Mouse (Mus musculus): ENCODE measurements at regions not wholly inside any gene's neighbourhood (a gene's known extent, or its start where the extent isn't known, plus 50 kb on each side); places are given as distances from the start of the nearest gene placed in this dataset.

- no peaks in the 10 kb centered on the region for H3K4me1 ChIP-seq
- no peak overlapping the region for H3K27ac ChIP-seq
- H3K27me3 ChIP-seq = no peaks in the 10 kb centered on the region
- H3K4me2 ChIP-seq = no peak overlapping the region
- no peak for ATAC-seq
- no peak overlapping the region for H3K4me3 ChIP-seq
- H3K36me3 ChIP-seq (ENCODE audit: poor library complexity, severe bottlenecking) = no peaks in the 10 kb centered on the region
- 87% methylated on average over 6 of the region's 6 CpGs for WGBS
- no peaks in the 10 kb centered on the region for H3K9me3 ChIP-seq (replicated peaks)
- H3K9ac ChIP-seq = no peak overlapping the region
Observed at GRCm38 (mm10) chr4:58693018-58693417, 94.5 kb downstream of the Olfr267 start.

DNA sequence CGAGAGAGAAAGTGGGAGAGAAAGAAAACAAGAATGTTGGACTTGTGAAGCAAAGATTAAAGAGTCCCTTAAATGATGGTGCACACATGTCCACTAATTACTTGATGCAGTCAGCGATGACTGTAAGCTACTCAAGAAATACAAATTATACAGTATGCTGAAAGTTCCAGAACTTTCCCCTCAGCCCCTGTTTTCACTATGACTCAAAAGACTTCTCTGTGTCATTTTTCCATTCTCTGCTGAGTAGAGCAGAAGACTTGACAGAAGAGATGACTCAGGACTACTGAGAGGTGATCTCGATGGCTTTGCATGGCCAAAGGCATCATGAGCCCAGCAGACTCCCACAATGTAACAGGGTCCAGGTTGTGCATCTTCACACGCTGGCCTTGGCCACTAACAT lies 105.6 kb downstream of the Olfr267 start:
- WGBS = 87% methylated on average over 4 of the region's 4 CpGs
- H3K9ac ChIP-seq = no peak overlapping the region
- ATAC-seq = no peak
- H3K4me1 ChIP-seq = no peaks in the 10 kb centered on the region
- no peaks in the 10 kb centered on the region for H3K9me3 ChIP-seq (replicated peaks)
- no peak overlapping the region for H3K27ac ChIP-seq
- H3K4me3 ChIP-seq = no peak overlapping the region
- H3K4me2 ChIP-seq = no peak overlapping the region
- H3K27me3 ChIP-seq = no peaks in the 10 kb centered on the region
- H3K36me3 ChIP-seq (ENCODE audit: poor library complexity, severe bottlenecking) = no peaks in the 10 kb centered on the region

GRCm38 (mm10) chr4:58677701-58678385 lies 109.7 kb downstream of the Olfr267 start:
- Histone ChIP-seq H3K4me3 (no peak overlapping the region), H3K4me2 (no peak overlapping the region), H3K27ac (no peak overlapping the region), H3K4me1 (no peaks in the 10 kb centered on the region), H3K36me3 (ENCODE audit: poor library complexity, severe bottlenecking) (no peaks in the 10 kb centered on the region), H3K27me3 (peaks cover 11% of the 10 kb centered on the region; the same call in 1 of the 2 replicates), H3K9me3 (replicated peaks) (no peaks in the 10 kb centered on the region), H3K9ac (no peak overlapping the region)
- 32% methylated on average over 6 of the region's 6 CpGs for WGBS
- peak; percentile 65; the same call in 1 of the 2 replicates for ATAC-seq

DNA sequence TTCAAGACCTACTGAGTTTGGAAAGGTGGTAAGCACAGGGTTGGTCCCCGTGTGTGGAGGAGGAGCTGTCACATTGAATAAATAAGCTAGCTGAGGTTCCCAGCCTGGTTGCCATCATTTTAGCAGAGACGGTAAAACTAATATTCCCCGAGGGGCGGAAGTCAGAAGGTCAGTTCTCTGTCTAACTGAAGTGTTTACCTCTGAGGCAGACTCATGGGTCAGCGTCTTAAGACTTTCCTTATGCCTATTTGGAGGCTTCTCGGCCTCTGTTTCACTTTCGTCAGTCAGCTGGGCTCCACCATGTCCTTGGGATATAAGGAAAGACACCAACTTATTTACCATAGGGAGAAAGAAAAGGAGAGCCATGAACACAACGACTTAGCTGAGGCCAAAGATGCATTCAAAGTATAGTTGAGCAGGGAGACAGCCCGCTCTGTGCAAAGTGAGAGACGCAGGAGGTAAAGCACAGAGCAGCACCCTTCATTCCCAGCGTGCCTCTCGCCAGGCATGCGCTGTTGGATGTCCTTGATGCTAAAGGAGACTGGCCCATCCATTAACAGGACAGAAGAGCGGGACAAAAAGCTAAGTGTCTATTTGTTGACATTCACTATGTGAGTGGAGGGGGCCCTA lies 116.0 kb downstream of the Olfr267 start:
- Histone ChIP-seq H3K36me3 (ENCODE audit: poor library complexity, severe bottlenecking) (no peaks in the 10 kb centered on the region), H3K4me1 (peaks cover 40% of the 10 kb centered on the region), H3K9ac (peak overlapping the region; percentile 21; the same call in 1 of the 2 replicates), H3K4me3 (no peak overlapping the region), H3K9me3 (replicated peaks) (no peaks in the 10 kb centered on the region), H3K27me3 (peaks cover 23% of the 10 kb centered on the region), H3K4me2 (peak overlapping the region; percentile 43), H3K27ac (peak overlapping the region; percentile 69)
- no peak for ATAC-seq
- 26% methylated on average over 14 of the region's 14 CpGs for WGBS

DNA sequence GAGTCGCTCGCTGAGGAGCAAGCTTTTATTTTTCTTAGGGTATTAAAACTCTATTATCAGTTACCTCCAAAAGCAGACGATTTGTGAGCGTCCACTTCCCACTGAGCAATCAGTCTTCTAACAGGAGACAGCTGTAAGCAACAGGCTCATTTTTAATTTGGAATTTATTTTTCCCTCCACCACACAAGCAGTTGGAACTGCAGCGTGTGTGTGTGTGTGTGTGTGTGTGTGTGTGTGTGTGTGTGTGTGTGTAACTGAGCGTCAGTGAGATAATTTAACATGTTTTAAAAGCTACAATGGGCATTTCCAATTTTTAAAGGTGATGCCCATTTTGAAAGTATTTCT lies 116.6 kb downstream of the Olfr267 start:
- H3K4me1 ChIP-seq = peaks cover 40% of the 10 kb centered on the region
- WGBS = 1% methylated on average over 6 of the region's 6 CpGs
- ATAC-seq = peak; percentile 70
- H3K4me3 ChIP-seq = no peak overlapping the region
- H3K27ac ChIP-seq = peak overlapping the region; percentile 75
- H3K4me2 ChIP-seq = peak overlapping the region; percentile 45
- H3K9ac ChIP-seq = no peak overlapping the region
- no peaks in the 10 kb centered on the region for H3K9me3 ChIP-seq (replicated peaks)
- no peaks in the 10 kb centered on the region for H3K36me3 ChIP-seq (ENCODE audit: poor library complexity, severe bottlenecking)
- peaks cover 26% of the 10 kb centered on the region for H3K27me3 ChIP-seq

- ATAC-seq = peak; percentile 91
- peak overlapping the region; percentile 45 for H3K4me2 ChIP-seq
- WGBS = 3% methylated on average over 15 of the region's 15 CpGs
- H3K9ac ChIP-seq = no peak overlapping the region
- no peaks in the 10 kb centered on the region for H3K9me3 ChIP-seq (replicated peaks)
- H3K27me3 ChIP-seq = peaks cover 27% of the 10 kb centered on the region
- peak overlapping the region; percentile 75 for H3K27ac ChIP-seq
- H3K36me3 ChIP-seq (ENCODE audit: poor library complexity, severe bottlenecking) = no peaks in the 10 kb centered on the region
- H3K4me1 ChIP-seq = peaks cover 40% of the 10 kb centered on the region
- H3K4me3 ChIP-seq = no peak overlapping the region
Observed at GRCm38 (mm10) chr4:58670107-58670905, 116.6 kb upstream of the Lpar1 start.

DNA sequence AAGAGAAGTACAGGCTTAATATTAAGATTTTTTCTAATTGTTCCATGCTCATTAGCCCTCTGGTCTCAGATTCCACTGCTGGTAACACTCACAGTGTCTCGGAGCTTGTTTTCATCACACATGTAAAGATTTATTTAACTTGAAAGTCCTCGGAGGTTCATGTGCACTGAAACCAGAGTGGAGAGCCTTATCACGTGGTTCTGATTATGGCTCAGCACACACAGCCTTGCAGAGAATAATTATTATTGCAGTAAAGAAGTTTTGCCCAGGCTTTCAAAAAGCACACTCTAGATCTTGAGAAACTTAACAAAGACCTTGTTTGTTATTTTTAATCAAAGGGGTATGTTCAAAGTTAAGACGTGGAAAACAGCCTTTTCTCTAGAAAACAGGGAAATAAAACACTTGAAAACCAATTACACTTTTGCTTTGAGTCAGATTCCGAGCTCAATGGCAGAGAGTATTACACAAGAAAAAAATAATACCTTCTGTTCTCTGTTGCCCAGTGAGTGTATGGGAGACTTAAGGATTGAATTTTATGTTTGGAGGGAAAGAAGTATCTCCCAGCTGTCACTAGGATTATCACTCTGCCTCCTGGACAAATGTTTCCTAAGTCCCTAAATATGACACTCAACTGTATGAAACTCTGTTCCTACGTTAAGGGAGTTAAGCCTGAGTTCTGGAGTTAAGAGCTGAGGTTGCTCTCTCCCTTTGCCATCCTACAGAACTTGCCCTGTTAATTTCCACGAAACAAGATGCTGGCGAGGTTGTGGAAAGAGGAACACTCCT lies 114.9 kb upstream of the Lpar1 start:
- no peaks in the 10 kb centered on the region for H3K36me3 ChIP-seq (ENCODE audit: poor library complexity, severe bottlenecking)
- no peak overlapping the region for H3K4me2 ChIP-seq
- WGBS = 37% methylated on average over 8 of the region's 8 CpGs
- H3K9me3 ChIP-seq (replicated peaks) = no peaks in the 10 kb centered on the region
- no peak for ATAC-seq
- H3K4me3 ChIP-seq = no peak overlapping the region
- H3K9ac ChIP-seq = no peak overlapping the region
- peaks cover 40% of the 10 kb centered on the region for H3K4me1 ChIP-seq
- no peak overlapping the region for H3K27ac ChIP-seq
- H3K27me3 ChIP-seq = peaks cover 18% of the 10 kb centered on the region

GRCm38 (mm10) chr4:58663628-58664205 lies 110.0 kb upstream of the Lpar1 start:
- Histone ChIP-seq H3K9ac (no peak overlapping the region), H3K27me3 (0 out of 2 replicates have a peak, but pooled peaks cover 5% of the 10 kb centered on the region), H3K36me3 (ENCODE audit: poor library complexity, severe bottlenecking) (no peaks in the 10 kb centered on the region), H3K27ac (no peak overlapping the region), H3K9me3 (replicated peaks) (no peaks in the 10 kb centered on the region), H3K4me1 (peaks cover 9% of the 10 kb centered on the region), H3K4me2 (no peak overlapping the region), H3K4me3 (no peak overlapping the region)
- ATAC-seq = no peak
- WGBS = 63% methylated on average over 6 of the region's 6 CpGs

DNA sequence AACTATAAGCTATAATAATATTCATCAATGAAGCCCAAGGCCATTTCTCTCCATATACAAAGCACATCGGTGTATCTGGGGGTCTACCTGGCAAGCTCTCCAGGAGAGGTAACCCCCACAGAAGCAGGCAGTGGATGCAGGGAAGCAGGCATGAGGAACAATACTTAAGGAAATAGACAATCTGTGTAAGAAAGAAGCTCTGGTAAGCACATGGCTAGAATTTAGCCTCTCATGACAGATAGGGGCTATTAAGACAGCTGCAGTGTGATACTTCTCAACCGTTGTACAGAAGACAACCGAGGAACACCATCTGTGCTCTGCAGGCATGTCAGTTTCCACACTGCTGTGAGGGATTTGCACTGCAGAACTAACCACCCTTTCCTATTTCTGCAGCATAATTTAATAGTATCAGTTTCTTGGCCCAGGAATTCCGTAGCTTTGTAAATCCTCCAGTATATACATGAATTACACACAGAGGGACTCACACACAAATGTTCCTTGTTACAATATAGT lies 108.1 kb upstream of the Lpar1 start:
- no peak overlapping the region for H3K4me2 ChIP-seq
- 81% methylated on average over 4 of the region's 4 CpGs for WGBS
- no peak overlapping the region for H3K9ac ChIP-seq
- H3K4me1 ChIP-seq = no peaks in the 10 kb centered on the region
- no peaks in the 10 kb centered on the region for H3K36me3 ChIP-seq (ENCODE audit: poor library complexity, severe bottlenecking)
- H3K9me3 ChIP-seq (replicated peaks) = no peaks in the 10 kb centered on the region
- H3K27ac ChIP-seq = no peak overlapping the region
- ATAC-seq = peak; percentile 50; the same call in 1 of the 2 replicates
- 0 out of 2 replicates have a peak, but pooled peaks cover 4% of the 10 kb centered on the region for H3K27me3 ChIP-seq
- no peak overlapping the region for H3K4me3 ChIP-seq

DNA sequence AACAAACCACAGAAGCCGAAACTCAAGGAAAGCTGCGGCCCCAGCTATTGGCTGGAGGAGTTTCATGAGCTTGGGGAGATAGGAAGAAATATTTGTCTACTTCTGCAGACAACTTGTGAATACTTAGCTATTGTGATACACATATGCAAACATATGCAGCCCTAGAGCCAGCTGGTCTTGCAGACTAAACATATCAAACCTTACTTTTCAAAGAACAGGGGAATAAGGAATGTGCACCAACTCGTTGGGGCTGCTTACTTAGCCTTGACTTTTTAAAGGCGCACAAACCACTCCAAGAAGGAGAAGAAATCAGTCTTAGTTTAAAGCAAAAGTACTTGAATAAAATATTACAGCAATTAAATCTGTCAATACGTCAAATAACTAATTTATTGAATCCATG lies 106.8 kb upstream of the Lpar1 start:
- Histone ChIP-seq H3K9ac (no peak overlapping the region), H3K4me2 (no peak overlapping the region), H3K27me3 (no peaks in the 10 kb centered on the region), H3K36me3 (ENCODE audit: poor library complexity, severe bottlenecking) (no peaks in the 10 kb centered on the region), H3K4me1 (no peaks in the 10 kb centered on the region), H3K9me3 (replicated peaks) (no peaks in the 10 kb centered on the region), H3K27ac (no peak overlapping the region), H3K4me3 (no peak overlapping the region)
- ATAC-seq = no peak
- 75% methylated on average over 5 of the region's 5 CpGs for WGBS

DNA sequence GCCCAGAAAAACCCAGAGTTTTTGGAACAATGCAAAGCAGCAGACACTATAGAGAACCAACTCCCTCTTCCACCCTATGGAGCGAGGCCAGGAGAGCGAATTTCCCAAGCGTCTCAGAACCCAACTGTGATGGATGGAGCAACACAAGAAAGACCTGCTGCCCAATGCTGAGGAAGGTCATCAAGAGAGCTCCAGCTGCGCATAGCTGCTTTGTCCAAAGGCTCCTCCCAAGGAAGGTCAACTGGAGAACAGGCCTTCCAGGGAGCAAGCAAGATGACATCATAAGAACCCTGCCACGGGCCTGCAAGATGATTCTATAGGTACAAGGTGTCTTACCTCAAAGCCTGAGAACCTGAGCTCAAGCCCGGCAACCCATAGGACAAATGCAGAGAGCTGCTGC lies 104.5 kb upstream of the Lpar1 start:
- no peak overlapping the region for H3K27ac ChIP-seq
- H3K4me2 ChIP-seq = no peak overlapping the region
- H3K4me1 ChIP-seq = no peaks in the 10 kb centered on the region
- H3K9me3 ChIP-seq (replicated peaks) = no peaks in the 10 kb centered on the region
- no peak overlapping the region for H3K9ac ChIP-seq
- no peaks in the 10 kb centered on the region for H3K27me3 ChIP-seq
- no peaks in the 10 kb centered on the region for H3K36me3 ChIP-seq (ENCODE audit: poor library complexity, severe bottlenecking)
- no peak overlapping the region for H3K4me3 ChIP-seq
- 72% methylated on average over 6 of the region's 6 CpGs for WGBS
- ATAC-seq = no peak

Measured in forebrain, embryonic 13.5 days (tissue).